Mouse (Mus musculus) kidney, embryonic 14.5 days (tissue): ENCODE measurements at regions not wholly inside any gene's neighbourhood (a gene's known extent, or its start where the extent isn't known, plus 50 kb on each side); places are given as distances from the start of the nearest gene placed in this dataset.
"Not testable (repeated sequence)": the region's sequence is repeated elsewhere in the genome, so short reads cannot be mapped to it uniquely, and the experiment has no call there.

ENCODE experiments used
- ATAC-seq: fragments of 200-750 bp; cut with Nextera tagmentation; 2 replicates; pipeline ENCODE4 v1.8.0; 2017; ENCODE audit warnings: moderate number of reproducible peaks, mild to moderate bottlenecking, moderate TSS enrichment, moderate library complexity; ENCODE audit not compliant: low FRiP score, low TSS enrichment
- H3K27ac ChIP-seq: fragments of 300-500 bp; sonication (generic); 2 replicates; pipeline ENCODE4 v1.5.1; 2014; ENCODE audit warnings: low read depth, mild to moderate bottlenecking, low read length, moderate library complexity, mixed read lengths
- H3K27me3 ChIP-seq: fragments of 300-500 bp; sonication (generic); 2 replicates; pipeline ENCODE4 v1.6.1; 2014; ENCODE audit warnings: mild to moderate bottlenecking, low read length; ENCODE audit not compliant: control insufficient read depth, insufficient read depth
- H3K36me3 ChIP-seq: fragments of 300-500 bp; sonication (generic); 2 replicates; pipeline ENCODE4 v1.6.1; 2014; ENCODE audit warnings: low read length, mixed read lengths; ENCODE audit not compliant: control insufficient read depth, insufficient read depth
- H3K4me1 ChIP-seq: fragments of 300-500 bp; sonication (generic); 2 replicates; pipeline ENCODE4 v1.6.1; 2014; ENCODE audit warnings: low read length, mixed read lengths; ENCODE audit not compliant: control insufficient read depth, insufficient read depth
- H3K4me2 ChIP-seq: fragments of 300-500 bp; sonication (generic); replicated peaks from 2 replicates; pipeline ENCODE4 v1.6.1; 2014; ENCODE audit warnings: low read depth, mild to moderate bottlenecking, low read length
- H3K4me3 ChIP-seq: fragments of 300-500 bp; sonication (generic); 2 replicates; pipeline ENCODE4 v1.5.1; 2014; ENCODE audit warnings: mild to moderate bottlenecking, low read length
- H3K9ac ChIP-seq: fragments of 300-500 bp; sonication (generic); 2 replicates; pipeline ENCODE4 v1.6.1; 2014; ENCODE audit warnings: low read depth, mild to moderate bottlenecking, low read length, moderate library complexity
- H3K9me3 ChIP-seq: fragments of 300-500 bp; sonication (generic); 2 replicates; pipeline ENCODE4 v1.6.1; 2016; ENCODE audit warnings: low read length; ENCODE audit not compliant: control insufficient read depth
- WGBS: fragments of 180-500 bp; shearing (Covaris S2); extraction: QIAGEN DNeasy Blood & Tissue Kit; methylation state at CpG from one replicate; pipeline ENCODE4 v1.1.7; 2014; 5-methylcytosine and 5-hydroxymethylcytosine counted together

GRCm38 (mm10) chr4:67141896-67142295, 314.5 kb downstream of the Tlr4 start:
- no peaks in the 10 kb centered on the region for H3K36me3 ChIP-seq
- no peak overlapping the region for H3K4me3 ChIP-seq
- no peak overlapping the region for H3K27ac ChIP-seq
- no peaks in the 10 kb centered on the region for H3K4me1 ChIP-seq
- ATAC-seq = peak; percentile 66; the same call in 1 of the 2 replicates
- H3K9me3 ChIP-seq = no peaks in the 10 kb centered on the region
- no peak overlapping the region for H3K4me2 ChIP-seq
- no peak overlapping the region for H3K9ac ChIP-seq
- H3K27me3 ChIP-seq = no peaks in the 10 kb centered on the region
- 63% methylated on average over 2 of the region's 2 CpGs for WGBS

DNA sequence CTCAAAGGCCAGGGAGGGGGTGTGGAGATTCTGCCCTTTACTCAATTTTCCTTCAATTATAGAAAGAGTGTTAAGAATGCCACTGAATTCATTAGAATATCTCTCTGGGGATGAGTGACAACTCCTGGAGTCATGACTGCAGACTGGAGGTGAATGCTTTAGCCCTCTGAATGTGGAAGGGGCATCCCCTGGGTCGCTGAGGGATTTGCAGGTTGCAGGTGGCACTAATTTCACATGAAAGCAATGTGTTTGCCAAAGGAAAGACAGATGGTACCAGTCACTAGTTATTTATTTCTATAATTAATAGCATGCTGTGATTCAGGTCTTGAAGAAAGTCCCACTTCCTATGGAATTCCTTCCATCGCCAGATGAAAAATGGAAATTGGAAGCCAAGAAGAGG, 321.1 kb downstream of the Tlr4 start:
- Histone ChIP-seq H3K9me3 (no peaks in the 10 kb centered on the region), H3K27me3 (no peaks in the 10 kb centered on the region), H3K27ac (no peak overlapping the region), H3K36me3 (no peaks in the 10 kb centered on the region), H3K4me3 (no peak overlapping the region), H3K4me1 (no peaks in the 10 kb centered on the region), H3K4me2 (no peak overlapping the region), H3K9ac (no peak overlapping the region)
- WGBS = 79% methylated on average over 2 of the region's 2 CpGs
- no peak for ATAC-seq

DNA sequence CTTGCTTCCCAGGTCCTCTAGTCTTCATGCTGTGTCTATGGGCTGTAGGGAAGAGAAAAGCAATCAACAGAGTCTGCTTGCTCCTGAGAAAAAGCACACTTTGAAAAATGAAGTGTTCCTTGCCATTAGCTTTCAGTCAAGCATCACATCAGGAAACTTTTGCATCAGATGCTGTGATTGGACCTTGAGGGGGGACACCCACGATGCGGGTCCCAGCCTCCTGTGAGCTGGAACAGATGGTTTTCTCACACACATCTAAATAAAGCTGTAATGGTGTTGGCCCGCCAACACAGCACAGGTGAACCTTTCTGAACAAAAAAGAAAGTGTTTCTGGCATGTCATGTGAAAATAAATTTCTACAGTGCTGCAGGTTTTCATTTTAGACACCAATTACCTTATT, 335.3 kb downstream of the Tlr4 start:
- H3K9me3 ChIP-seq = no peaks in the 10 kb centered on the region
- WGBS = 70% methylated on average over 3 of the region's 3 CpGs
- no peak overlapping the region for H3K9ac ChIP-seq
- H3K4me2 ChIP-seq = no peak overlapping the region
- no peaks in the 10 kb centered on the region for H3K27me3 ChIP-seq
- ATAC-seq = no peak
- no peak overlapping the region for H3K4me3 ChIP-seq
- H3K4me1 ChIP-seq = no peaks in the 10 kb centered on the region
- H3K36me3 ChIP-seq = no peaks in the 10 kb centered on the region
- H3K27ac ChIP-seq = no peak overlapping the region

- Histone ChIP-seq H3K27ac (no peak overlapping the region), H3K4me1 (no peaks in the 10 kb centered on the region), H3K4me2 (no peak overlapping the region), H3K9ac (no peak overlapping the region), H3K4me3 (no peak overlapping the region), H3K36me3 (no peaks in the 10 kb centered on the region), H3K27me3 (no peaks in the 10 kb centered on the region), H3K9me3 (no peaks in the 10 kb centered on the region)
- ATAC-seq = no peak
- WGBS = 45% methylated on average over 5 of the region's 5 CpGs
These were observed 340.3 kb downstream of the Tlr4 start for GRCm38 (mm10) chr4:67167720-67168119.

DNA sequence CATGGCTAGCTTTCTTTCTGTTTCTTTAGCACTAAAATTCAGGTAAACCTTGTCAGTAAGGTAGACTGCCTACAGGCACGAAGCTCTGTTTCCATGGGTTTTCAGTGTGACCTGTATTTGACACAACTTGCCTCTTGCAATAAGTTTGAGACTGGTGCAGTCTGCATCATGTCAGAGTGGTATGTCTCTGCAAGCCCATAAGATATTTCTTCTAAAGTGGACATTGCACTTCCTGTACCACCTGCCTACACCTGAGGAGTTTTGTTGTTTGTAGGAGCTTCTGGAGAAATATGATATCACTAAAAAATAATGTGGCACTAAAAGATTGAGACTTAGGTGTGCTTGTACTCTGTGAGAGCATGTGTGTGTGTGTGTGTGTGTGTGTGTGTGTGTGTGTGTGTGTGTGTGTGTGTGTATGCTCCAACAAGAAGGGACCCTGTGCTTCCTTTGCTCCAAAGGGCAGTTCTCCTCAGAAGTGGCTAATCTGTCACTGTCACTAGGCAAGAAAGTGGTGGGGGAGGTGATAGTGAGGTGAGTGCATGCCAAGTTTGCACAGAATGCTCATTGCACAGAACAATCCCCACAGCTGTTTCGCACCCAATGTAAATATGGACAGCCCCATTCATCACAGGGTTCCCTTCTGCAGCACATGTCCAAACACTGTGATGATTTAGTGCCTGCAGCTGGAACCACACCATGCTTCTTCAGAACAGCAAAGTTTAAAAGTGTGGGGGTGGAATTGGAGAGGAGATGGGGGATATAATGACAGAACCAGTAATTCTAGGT, 360.5 kb downstream of the Tlr4 start:
- no peaks in the 10 kb centered on the region for H3K9me3 ChIP-seq
- no peaks in the 10 kb centered on the region for H3K36me3 ChIP-seq
- 0 out of 2 replicates have a peak, but pooled peaks cover 4% of the 10 kb centered on the region for H3K4me1 ChIP-seq
- peak; percentile 99 for ATAC-seq
- 28% methylated on average over 2 of the region's 2 CpGs for WGBS
- H3K4me3 ChIP-seq = no peak overlapping the region
- no peaks in the 10 kb centered on the region for H3K27me3 ChIP-seq
- H3K9ac ChIP-seq = no peak overlapping the region
- H3K27ac ChIP-seq = no peak overlapping the region
- no peak overlapping the region for H3K4me2 ChIP-seq

DNA sequence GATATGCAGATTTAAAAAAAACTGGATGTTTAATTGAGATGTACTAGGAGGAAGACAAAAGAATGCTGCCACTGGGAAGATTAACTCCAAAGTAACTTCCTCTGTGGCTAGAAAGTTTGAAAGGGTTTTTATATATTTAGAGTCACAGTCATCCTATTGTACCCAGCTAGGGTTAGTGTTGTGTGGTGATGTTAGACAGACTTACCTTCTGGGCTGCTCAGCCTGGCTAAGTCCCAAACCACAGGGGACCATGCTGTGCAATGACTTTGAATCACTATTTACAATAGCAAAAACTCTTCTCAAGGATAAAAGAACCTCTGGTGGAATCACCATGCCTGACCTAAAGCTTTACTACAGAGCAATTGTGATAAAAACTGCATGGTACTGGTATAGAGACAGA, 363.2 kb downstream of the Tlr4 start:
- no peak for ATAC-seq
- Histone ChIP-seq H3K4me2 (no peak overlapping the region), H3K27me3 (no peaks in the 10 kb centered on the region), H3K4me3 (no peak overlapping the region), H3K36me3 (no peaks in the 10 kb centered on the region), H3K9ac (no peak overlapping the region), H3K9me3 (no peaks in the 10 kb centered on the region), H3K4me1 (0 out of 2 replicates have a peak, but pooled peaks cover 4% of the 10 kb centered on the region), H3K27ac (no peak overlapping the region)

- Histone ChIP-seq H3K9ac (no peak overlapping the region), H3K36me3 (no peaks in the 10 kb centered on the region), H3K27me3 (no peaks in the 10 kb centered on the region), H3K9me3 (no peaks in the 10 kb centered on the region), H3K4me2 (no peak overlapping the region), H3K27ac (no peak overlapping the region), H3K4me1 (no peaks in the 10 kb centered on the region), H3K4me3 (no peak overlapping the region)
- ATAC-seq = no peak
- 74% methylated on average over 4 of the region's 4 CpGs for WGBS
These were observed 367.0 kb downstream of the Tlr4 start for GRCm38 (mm10) chr4:67194425-67194824.

DNA sequence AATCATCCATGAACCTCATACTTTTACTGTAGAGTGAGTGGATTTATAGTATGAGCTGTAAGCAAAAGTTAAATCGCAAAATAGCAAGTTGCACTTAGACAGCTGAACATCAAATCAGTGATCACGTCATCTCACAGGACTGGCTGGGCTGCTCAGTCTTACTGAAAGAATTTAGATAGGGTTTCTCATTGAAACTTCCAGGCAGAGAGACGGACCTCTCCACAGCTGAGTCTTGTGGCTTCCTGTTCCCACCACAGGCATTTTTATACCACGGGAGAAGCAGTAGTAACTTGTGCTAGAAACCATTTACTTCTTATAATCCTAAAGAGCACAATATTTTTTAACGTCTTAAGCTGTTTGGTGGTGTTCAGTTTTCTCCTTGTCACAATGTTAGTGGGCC, 369.5 kb downstream of the Tlr4 start:
- ATAC-seq = no peak
- no peaks in the 10 kb centered on the region for H3K27me3 ChIP-seq
- H3K4me3 ChIP-seq = no peak overlapping the region
- WGBS = 82% methylated on average over 5 of the region's 5 CpGs
- H3K9ac ChIP-seq = no peak overlapping the region
- H3K27ac ChIP-seq = no peak overlapping the region
- H3K36me3 ChIP-seq = no peaks in the 10 kb centered on the region
- H3K4me1 ChIP-seq = no peaks in the 10 kb centered on the region
- no peaks in the 10 kb centered on the region for H3K9me3 ChIP-seq
- H3K4me2 ChIP-seq = no peak overlapping the region

DNA sequence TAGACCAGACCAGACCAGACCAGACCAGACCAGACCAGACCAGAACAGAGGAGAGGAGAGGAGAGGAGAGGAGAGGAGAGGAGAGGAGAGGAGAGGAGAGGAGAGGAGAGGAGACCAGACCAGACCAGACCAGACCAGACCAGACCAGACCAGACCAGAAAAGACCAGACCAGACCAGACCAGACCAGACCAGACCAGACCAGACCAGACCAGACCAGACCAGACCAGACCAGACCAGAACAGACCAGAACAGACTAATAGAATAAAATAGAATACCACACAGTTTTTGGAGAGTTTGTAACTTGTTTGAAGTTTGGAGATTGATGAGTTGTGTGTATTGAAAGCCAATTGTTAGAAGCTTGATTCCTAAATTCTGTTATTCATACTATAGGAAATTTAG, 381.0 kb downstream of the Tlr4 start:
- H3K4me2 ChIP-seq, H3K9ac ChIP-seq, H3K27ac ChIP-seq, ATAC-seq, H3K27me3 ChIP-seq, H3K4me3 ChIP-seq, H3K9me3 ChIP-seq, H3K4me1 ChIP-seq, H3K36me3 ChIP-seq: not testable (repeated sequence)
